Mouse (Mus musculus) thymus, adult 2 months (tissue): ENCODE data around the gene Bmt2. TPM values are rescaled to one million over a fixed set of nuclear protein-coding genes. Genes with fewer than 3 reads are reported as not detected.

ENCODE experiments used
- DNase-seq: peaks from one replicate; pipeline ENCODE4 v3.0.0; 2021
- H3K27ac ChIP-seq: fragments of 200-500 bp; 2 replicates; pipeline ENCODE4 v1.5.1; 2012; ENCODE audit warnings: low read length, control low read depth; ENCODE audit not compliant: control insufficient read depth, insufficient read depth
- H3K27me3 ChIP-seq: fragments of 200-500 bp; 2 replicates; pipeline ENCODE4 v1.6.1; 2012; ENCODE audit warnings: mild to moderate bottlenecking, low read length, moderate library complexity, mixed read lengths; ENCODE audit not compliant: control insufficient read depth, insufficient read depth
- H3K36me3 ChIP-seq: fragments of 200-500 bp; 2 replicates; pipeline ENCODE4 v1.6.1; 2012; ENCODE audit warnings: mild to moderate bottlenecking, low read length, moderate library complexity; ENCODE audit not compliant: control insufficient read depth, insufficient read depth
- H3K4me1 ChIP-seq: fragments of 200-500 bp; replicated peaks from 2 replicates; pipeline ENCODE4 v1.6.1; 2012; ENCODE audit warnings: low read length; ENCODE audit not compliant: control insufficient read depth, insufficient read depth
- H3K4me3 ChIP-seq: fragments of 200-500 bp; 2 replicates; pipeline ENCODE4 v1.5.1; 2012; ENCODE audit warnings: mild to moderate bottlenecking, low read length, control low read depth, moderate library complexity; ENCODE audit not compliant: control insufficient read depth, insufficient read depth
- CTCF ChIP-seq: fragments of 200-500 bp; IDR thresholded peaks from 2 replicates; pipeline ENCODE4 v1.5.1; 2012; ENCODE audit warnings: mild to moderate bottlenecking, control low read depth, low read length, moderate library complexity, borderline replicate concordance; ENCODE audit not compliant: control insufficient read depth, poor library complexity, insufficient read depth; ENCODE audit errors: extremely low read depth
- POLR2A ChIP-seq: fragments of 200-500 bp; IDR thresholded peaks from 2 replicates; pipeline ENCODE4 v1.6.1; 2012; ENCODE audit warnings: mild to moderate bottlenecking, low read length, control low read depth, moderate library complexity; ENCODE audit not compliant: control insufficient read depth, poor library complexity, insufficient read depth; ENCODE audit errors: extremely low read depth
- WGBS: fragments of 180-500 bp; shearing (Covaris S2); methylation state at CpG from one replicate; pipeline ENCODE4 v1.1.7; 2018; 5-methylcytosine and 5-hydroxymethylcytosine counted together
- polyA plus RNA-seq: library from polyadenylated mRNA; depleted of rRNA; stranded (reverse); fragments of >200 nt; gene quantifications from 2 replicates; pipeline ENCODE4 v1.2.3, GENCODE M21; 2012

Bmt2 gene
- polyA plus RNA-seq, 1 experiment, result 3.3 TPM

DNA sequence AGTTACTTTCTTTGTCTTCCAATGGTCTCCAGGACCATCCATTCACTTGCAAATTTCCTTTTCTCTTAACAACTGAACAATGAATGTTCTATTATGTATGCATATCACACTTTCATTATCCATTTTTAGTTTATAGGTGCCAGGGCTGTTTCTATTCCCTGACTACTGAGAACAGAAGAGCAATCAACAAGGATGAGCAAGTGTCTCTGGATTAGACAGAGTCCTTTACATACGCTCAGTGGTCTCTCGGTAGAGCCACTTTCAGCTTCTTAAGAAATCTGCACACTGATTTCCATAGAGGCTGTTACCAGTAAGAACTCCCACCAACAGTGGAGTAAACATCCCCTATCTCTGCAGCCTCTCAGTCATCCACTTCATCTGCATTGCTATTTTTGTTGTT, 19.8 kb downstream of the Bmt2 start:
- WGBS, result 97% methylated on average over 2 of the region's 2 CpGs
- DNase-seq, result no peak
- H3K27me3 ChIP-seq, result no peaks in the 10 kb centered on the region
- no peaks in the 10 kb centered on the region for H3K4me1 ChIP-seq
- TF ChIP-seq POLR2A (no peak), CTCF (no peak)
- H3K27ac ChIP-seq, result no peak overlapping the region
- H3K36me3 ChIP-seq, result peaks cover 5% of the 10 kb centered on the region; the same call in 1 of the 2 replicates
- H3K4me3 ChIP-seq, result no peak overlapping the region

DNA sequence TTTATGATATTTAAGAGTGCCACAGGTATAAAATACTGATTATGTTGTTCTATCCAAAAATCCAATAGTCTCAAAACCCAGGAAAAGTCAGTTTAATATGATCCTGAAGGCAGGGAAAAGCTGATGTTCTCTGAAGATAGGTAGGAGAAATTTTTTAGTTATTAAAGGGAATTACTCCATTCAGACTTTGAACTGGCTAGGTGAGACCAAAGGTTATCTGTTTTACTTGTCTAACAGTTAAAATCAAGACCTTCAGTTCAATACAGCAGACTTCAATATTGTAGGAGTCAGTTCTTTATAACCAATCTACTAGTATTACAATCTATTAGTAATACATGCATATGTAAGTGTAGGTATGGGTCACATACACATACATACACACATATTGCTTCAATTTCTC, 23.7 kb downstream of the Bmt2 start:
- Histone ChIP-seq H3K27me3 (no peaks in the 10 kb centered on the region), H3K4me3 (no peak overlapping the region), H3K36me3 (peaks cover 4% of the 10 kb centered on the region; the same call in 1 of the 2 replicates), H3K27ac (no peak overlapping the region), H3K4me1 (no peaks in the 10 kb centered on the region; the same call in 1 of the 2 replicates)
- no peak for TF ChIP-seq CTCF
- no peak for TF ChIP-seq POLR2A
- no peak for DNase-seq

DNA sequence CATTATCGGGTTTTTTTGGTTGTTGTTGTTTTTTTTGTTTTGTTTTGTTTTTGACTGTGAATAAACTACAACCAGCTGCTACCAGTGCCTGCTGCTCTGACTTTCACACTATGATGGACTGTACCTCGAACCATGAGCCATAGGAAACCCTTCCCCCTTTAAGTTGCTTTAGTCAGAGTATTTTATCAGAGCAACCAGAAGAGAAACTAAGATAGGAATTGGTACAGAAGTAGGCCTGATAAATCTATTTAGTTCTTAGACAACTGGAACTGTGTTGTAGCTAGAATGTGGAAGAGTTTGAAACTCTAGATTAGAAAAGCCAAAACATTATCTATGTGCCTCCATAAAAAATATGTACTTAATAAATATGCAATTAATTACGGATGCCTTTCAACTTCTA, 25.5 kb downstream of the Bmt2 start:
- WGBS, result 96% methylated on average over 3 of the region's 3 CpGs
- Histone ChIP-seq H3K27me3 (no peaks in the 10 kb centered on the region), H3K4me1 (no peaks in the 10 kb centered on the region; the same call in 1 of the 2 replicates), H3K36me3 (peaks cover 4% of the 10 kb centered on the region; the same call in 1 of the 2 replicates), H3K4me3 (no peak overlapping the region), H3K27ac (no peak overlapping the region)
- TF ChIP-seq CTCF, result no peak
- TF ChIP-seq POLR2A, result no peak
- DNase-seq, result no peak

GRCm38 (mm10) chr6:13650854-13651253, 26.9 kb downstream of the Bmt2 start:
- TF ChIP-seq POLR2A (no peak), CTCF (no peak)
- Histone ChIP-seq H3K27ac (no peak overlapping the region; the same call in 1 of the 2 replicates), H3K27me3 (no peaks in the 10 kb centered on the region), H3K4me1 (no peaks in the 10 kb centered on the region; the same call in 1 of the 2 replicates), H3K4me3 (no peak overlapping the region), H3K36me3 (peaks cover 4% of the 10 kb centered on the region; the same call in 1 of the 2 replicates)
- DNase-seq, result no peak
- WGBS, result 37% methylated on average over 3 of the region's 3 CpGs

DNA sequence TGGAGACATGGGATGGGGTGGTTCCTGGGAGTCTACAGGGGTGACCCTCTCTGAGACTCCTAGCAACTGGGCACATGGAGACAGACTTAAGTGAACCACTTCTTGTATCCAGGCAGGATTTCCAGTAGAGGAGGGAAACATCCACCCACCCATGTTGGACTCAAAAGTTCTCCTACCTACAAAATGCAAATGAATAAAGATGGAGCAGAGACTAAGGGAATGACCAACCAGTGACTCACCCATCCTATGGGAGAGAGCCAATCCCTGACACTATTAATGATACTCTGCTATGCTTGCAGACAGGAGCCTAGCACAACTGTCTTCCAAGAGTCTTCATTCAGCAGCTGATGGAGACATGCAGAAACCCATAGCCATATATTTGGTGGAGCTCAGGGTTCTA, 29.5 kb downstream of the Bmt2 start:
- TF ChIP-seq POLR2A (no peak), CTCF (no peak)
- Histone ChIP-seq H3K27ac (no peak overlapping the region), H3K4me3 (no peak overlapping the region), H3K36me3 (peaks cover 4% of the 10 kb centered on the region; the same call in 1 of the 2 replicates), H3K27me3 (no peaks in the 10 kb centered on the region), H3K4me1 (no peaks in the 10 kb centered on the region; the same call in 1 of the 2 replicates)
- DNase-seq, result no peak

DNA sequence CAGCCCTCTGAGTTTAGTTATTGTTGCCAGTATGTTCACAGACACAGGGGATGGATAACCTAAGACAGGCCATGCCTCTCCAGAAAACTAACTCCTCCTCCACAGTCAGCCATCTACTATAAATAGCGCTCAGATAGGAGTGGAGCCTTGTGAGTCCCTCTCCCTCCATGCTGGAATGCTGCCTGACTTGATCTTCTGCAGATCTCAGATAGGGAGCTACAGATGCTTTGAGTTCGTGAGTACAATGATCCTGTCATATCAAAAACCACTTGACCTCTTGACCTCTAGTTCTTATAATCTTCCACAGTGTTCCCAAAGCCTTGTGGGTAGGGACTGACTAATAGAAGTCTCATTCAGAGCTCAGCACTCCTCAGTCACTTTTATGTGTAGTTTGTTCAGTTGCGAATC, 41.2 kb downstream of the Bmt2 start:
- TF ChIP-seq CTCF (no peak), POLR2A (no peak)
- H3K36me3 ChIP-seq, result peaks cover 10% of the 10 kb centered on the region; the same call in 1 of the 2 replicates
- DNase-seq, result no peak
- 96% methylated on average over 3 of the region's 3 CpGs for WGBS
- H3K27me3 ChIP-seq, result no peaks in the 10 kb centered on the region
- H3K4me3 ChIP-seq, result no peak overlapping the region
- no peak overlapping the region for H3K27ac ChIP-seq
- H3K4me1 ChIP-seq, result no peaks in the 10 kb centered on the region

DNA sequence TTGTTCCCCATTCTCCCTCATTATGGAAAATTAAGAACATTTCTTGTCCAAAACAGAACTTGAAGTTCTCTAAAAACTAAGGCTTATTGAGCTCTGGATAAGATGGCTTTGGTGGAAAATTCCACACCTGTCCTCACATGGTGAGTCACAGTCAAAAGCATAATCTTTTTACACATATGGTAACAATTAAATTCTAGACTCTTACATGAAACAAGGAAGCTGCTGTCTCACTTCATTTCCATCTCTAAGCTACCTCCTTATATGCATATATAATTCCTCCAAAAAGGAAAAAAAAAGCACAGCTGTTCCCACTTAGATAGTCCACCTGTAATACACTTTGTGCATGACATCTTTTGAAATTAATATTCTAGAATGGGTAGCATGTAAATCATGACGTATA, 45.2 kb downstream of the Bmt2 start:
- no peaks in the 10 kb centered on the region for H3K27me3 ChIP-seq
- H3K27ac ChIP-seq, result no peak overlapping the region
- no peak overlapping the region for H3K4me3 ChIP-seq
- DNase-seq, result no peak
- no peak for TF ChIP-seq CTCF
- 100% methylated on average over 1 of the region's 1 CpGs for WGBS
- H3K4me1 ChIP-seq, result no peaks in the 10 kb centered on the region
- peaks cover 9% of the 10 kb centered on the region for H3K36me3 ChIP-seq
